Mouse (Mus musculus) forebrain, embryonic 11.5 days (tissue): ENCODE data around the gene Foxi3. TPM values are rescaled to one million over a fixed set of nuclear protein-coding genes. Genes with fewer than 3 reads are reported as not detected.

Experiments
- ATAC-seq: fragments of 200-750 bp; cut with Nextera tagmentation; replicated peaks from 2 replicates; pipeline ENCODE4 v1.8.0; 2017; ENCODE audit warnings: moderate TSS enrichment; ENCODE audit not compliant: low FRiP score
- DNase-seq: peaks from one replicate; pipeline ENCODE4 v3.0.0-alpha.2; 2017; ENCODE audit warnings: low spot score
- H3K27ac ChIP-seq: fragments of 300-500 bp; sonication (generic); 2 replicates; pipeline ENCODE4 v1.5.1; 2014; ENCODE audit warnings: low read depth, low read length
- H3K27me3 ChIP-seq: fragments of 300-500 bp; sonication (generic); 2 replicates; pipeline ENCODE4 v1.6.1; 2014; ENCODE audit warnings: mild to moderate bottlenecking, low read length, mixed read lengths; ENCODE audit not compliant: control insufficient read depth, insufficient read depth
- H3K36me3 ChIP-seq: fragments of 300-500 bp; sonication (generic); 2 replicates; pipeline ENCODE4 v1.6.1; 2014; ENCODE audit warnings: mild to moderate bottlenecking, low read length, moderate library complexity, mixed read lengths; ENCODE audit not compliant: control insufficient read depth, insufficient read depth
- H3K4me1 ChIP-seq: fragments of 300-500 bp; sonication (generic); replicated peaks from 2 replicates; pipeline ENCODE4 v1.6.1; 2014; ENCODE audit warnings: low read length, mixed read lengths; ENCODE audit not compliant: control insufficient read depth, insufficient read depth
- H3K4me2 ChIP-seq: fragments of 300-500 bp; sonication (generic); 2 replicates; pipeline ENCODE4 v1.6.1; 2014; ENCODE audit warnings: low read depth, mild to moderate bottlenecking, low read length, moderate library complexity, mixed read lengths; ENCODE audit not compliant: severe bottlenecking
- H3K4me3 ChIP-seq: fragments of 300-500 bp; sonication (generic); 2 replicates; pipeline ENCODE4 v1.5.1; 2014; ENCODE audit warnings: low read depth, low read length
- H3K9ac ChIP-seq: fragments of 300-500 bp; sonication (generic); 2 replicates; pipeline ENCODE4 v1.6.1; 2014; ENCODE audit warnings: low read length
- H3K9me3 ChIP-seq: fragments of 300-500 bp; sonication (generic); 2 replicates; pipeline ENCODE4 v1.6.1; 2016; ENCODE audit warnings: low read length, mixed read lengths; ENCODE audit not compliant: control insufficient read depth
- WGBS: fragments of 180-500 bp; shearing (Covaris S2); extraction: QIAGEN DNeasy Blood & Tissue Kit; methylation state at CpG from one replicate; pipeline ENCODE4 v1.1.7; 2014; 5-methylcytosine and 5-hydroxymethylcytosine counted together
- polyA plus RNA-seq: library from polyadenylated mRNA; unstranded; fragments of >200 nt; fragmentation: Nextera tagmentation; extraction: Ambion mirVana; gene quantifications from 2 replicates; pipeline ENCODE4 v1.2.1, GENCODE M21; 2014

Gene Foxi3
- not detected in 2 replicates for polyA plus RNA-seq

DNA sequence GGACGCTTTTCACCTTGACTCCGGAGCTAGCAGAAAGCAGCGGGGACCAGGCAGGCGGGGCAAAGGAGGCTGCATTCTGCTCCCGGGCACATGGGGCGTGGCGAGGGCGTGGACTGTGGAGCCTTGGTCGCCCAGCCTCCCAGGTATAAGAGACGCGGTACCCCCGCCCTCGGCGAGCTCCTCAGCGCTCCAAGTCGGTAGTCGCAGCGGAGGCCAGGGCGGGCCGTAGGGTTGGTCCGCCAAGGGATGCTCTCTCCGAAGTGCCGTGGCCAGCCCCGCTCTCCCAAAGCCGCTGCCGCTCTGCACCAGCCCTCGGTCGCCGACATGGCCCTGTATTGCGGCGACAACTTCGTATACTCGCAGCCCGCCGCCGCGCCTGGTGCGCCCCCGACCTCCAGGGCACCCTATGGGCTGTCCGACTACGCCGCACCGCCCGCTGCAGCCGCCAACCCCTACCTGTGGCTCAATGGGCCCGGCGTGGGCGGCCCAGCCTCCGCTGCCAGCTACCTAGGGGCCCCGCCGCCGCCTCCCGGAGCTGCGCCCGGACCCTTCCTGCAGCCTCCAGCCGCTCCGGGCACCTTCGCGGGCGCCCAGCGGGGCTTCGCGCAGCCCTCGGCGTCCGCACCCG, at the start of gene Foxi3:
Foxi3 (plus strand) TSS at position 247 of the 628 bp plus-strand sequence.
- peak; percentile 79 for DNase-seq
- Histone ChIP-seq H3K4me2 (peak within 1 kb of the TSS; percentile 89), H3K27me3 (peaks cover 56% of the 10 kb centered on the region), H3K27ac (no peak within 1 kb of the TSS), H3K4me1 (peaks cover 8% of the 10 kb centered on the region; the same call in 1 of the 2 replicates), H3K4me3 (peak within 1 kb of the TSS; percentile 44), H3K9me3 (no peaks in the 10 kb centered on the region), H3K36me3 (no peaks in the 10 kb centered on the region), H3K9ac (peak within 1 kb of the TSS; percentile 35)
- WGBS: under 1% methylated on average over 57 of the region's 67 CpGs
- ATAC-seq: peak; percentile 76

DNA sequence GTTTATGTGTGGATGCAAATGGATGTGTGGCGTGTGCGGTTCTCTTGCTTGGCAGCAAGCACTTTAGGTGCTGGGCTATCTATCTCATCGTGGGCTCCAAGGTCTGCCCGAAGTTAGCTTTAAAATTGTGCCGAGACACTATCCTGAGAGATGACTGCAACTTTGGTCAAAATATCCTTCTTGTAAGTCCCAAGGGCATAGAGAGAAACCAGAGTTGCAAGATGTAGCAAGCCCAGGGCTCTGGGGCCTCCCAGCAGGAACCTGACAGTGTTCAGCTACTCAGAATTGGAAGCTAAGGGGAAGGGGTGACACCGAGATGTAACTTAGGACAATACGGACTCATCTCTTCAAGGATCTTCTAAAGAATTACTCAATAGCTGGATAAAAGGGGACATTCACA, 46.8 kb upstream of the Foxi3 start:
- DNase-seq (no peak), ATAC-seq (no peak)
- Histone ChIP-seq H3K4me1 (no peaks in the 10 kb centered on the region), H3K9ac (no peak overlapping the region), H3K4me2 (no peak overlapping the region), H3K9me3 (no peaks in the 10 kb centered on the region), H3K27ac (no peak overlapping the region), H3K27me3 (peaks cover 4% of the 10 kb centered on the region; the same call in 1 of the 2 replicates), H3K36me3 (no peaks in the 10 kb centered on the region; the same call in 1 of the 2 replicates), H3K4me3 (no peak overlapping the region)
- 94% methylated on average over 7 of the region's 7 CpGs for WGBS

- peaks cover 4% of the 10 kb centered on the region; the same call in 1 of the 2 replicates for H3K27me3 ChIP-seq
- no peak overlapping the region for H3K27ac ChIP-seq
- WGBS: 79% methylated on average over 4 of the region's 4 CpGs
- H3K9ac ChIP-seq: no peak overlapping the region
- H3K4me1 ChIP-seq: no peaks in the 10 kb centered on the region
- no peak for DNase-seq
- no peak overlapping the region for H3K4me2 ChIP-seq
- H3K4me3 ChIP-seq: no peak overlapping the region
- H3K9me3 ChIP-seq: no peaks in the 10 kb centered on the region
- ATAC-seq: no peak
- no peaks in the 10 kb centered on the region; the same call in 1 of the 2 replicates for H3K36me3 ChIP-seq
Measured at GRCm38 (mm10) chr6:70910285-70910684, 46.0 kb upstream of the Foxi3 start.

DNA sequence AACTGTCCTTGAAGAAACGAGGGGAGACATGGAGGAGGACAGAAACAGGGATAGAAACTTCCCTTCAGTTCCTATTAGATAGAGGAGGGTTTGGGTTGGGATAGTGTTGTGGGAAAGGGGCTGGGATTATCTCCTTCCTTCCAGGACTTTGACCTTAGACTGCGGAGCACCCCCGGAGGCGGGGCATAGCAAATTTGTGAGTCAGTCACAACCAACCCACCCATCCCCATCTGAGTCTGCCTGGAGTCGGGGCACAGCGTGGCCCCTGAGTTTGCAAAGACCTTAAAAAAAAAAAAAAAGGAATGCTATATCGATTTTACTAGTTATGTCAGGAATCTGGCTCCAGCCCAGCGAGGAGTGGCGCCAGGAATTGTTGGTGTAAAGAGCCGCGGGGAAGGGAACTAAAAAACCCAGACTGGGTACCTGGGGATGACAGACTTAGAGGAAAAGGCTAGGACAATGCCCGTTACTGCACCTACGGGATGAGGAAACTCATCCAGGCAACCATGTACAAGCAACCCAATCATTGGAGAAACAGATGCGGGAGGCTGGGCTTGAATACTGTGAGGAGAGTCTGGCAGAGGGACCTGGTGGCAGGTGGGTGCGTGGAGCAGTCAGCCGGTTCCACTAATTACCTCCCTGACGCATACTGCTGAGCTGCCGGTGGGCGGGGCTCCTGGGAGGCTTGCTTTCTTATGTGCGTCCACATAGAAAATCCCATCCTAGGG, 44.5 kb upstream of the Foxi3 start:
- Histone ChIP-seq H3K9me3 (no peaks in the 10 kb centered on the region), H3K4me2 (peak overlapping the region; percentile 26; the same call in 1 of the 2 replicates), H3K9ac (no peak overlapping the region), H3K4me3 (no peak overlapping the region), H3K36me3 (no peaks in the 10 kb centered on the region), H3K27me3 (peaks cover 4% of the 10 kb centered on the region; the same call in 1 of the 2 replicates), H3K27ac (no peak overlapping the region), H3K4me1 (no peaks in the 10 kb centered on the region)
- DNase-seq: no peak
- ATAC-seq: no peak; the same call in 1 of the 2 replicates
- WGBS: 14% methylated on average over 20 of the region's 20 CpGs

DNA sequence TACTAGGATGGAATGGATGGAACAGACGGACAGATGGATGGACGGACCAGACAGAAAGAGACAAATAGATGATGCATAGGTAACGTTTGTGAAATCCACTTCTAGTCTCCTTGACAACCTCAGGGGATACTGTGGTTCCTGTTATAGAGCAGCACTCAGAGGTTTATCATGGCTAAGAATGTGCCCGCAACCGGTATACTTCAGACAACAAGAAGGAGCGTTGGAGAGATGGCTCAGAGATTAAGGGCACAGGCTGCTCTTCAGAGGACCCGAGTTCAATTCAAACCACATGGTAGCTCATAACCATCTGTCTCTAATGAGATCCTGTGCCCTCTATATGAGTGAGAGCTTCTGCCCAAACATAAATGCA, 44.0 kb upstream of the Foxi3 start:
- 65% methylated on average over 7 of the region's 7 CpGs for WGBS

GRCm38 (mm10) chr6:70918827-70919226, 37.5 kb upstream of the Foxi3 start, which contains the start of gene Tex37:
Gene Tex37, minus strand, starts transcription at chr6:70918927.
- Histone ChIP-seq H3K4me3 (no peak within 1 kb of the TSS), H3K9ac (no peak within 1 kb of the TSS), H3K4me2 (no peak within 1 kb of the TSS), H3K9me3 (no peaks in the 10 kb centered on the region), H3K36me3 (no peaks in the 10 kb centered on the region), H3K27ac (no peak within 1 kb of the TSS), H3K27me3 (no peaks in the 10 kb centered on the region), H3K4me1 (peaks cover 4% of the 10 kb centered on the region)
- 93% methylated on average over 3 of the region's 3 CpGs for WGBS
- DNase-seq (no peak), ATAC-seq (no peak)

More for the DNA sequence above, 44.0 kb upstream of the Foxi3 start:
- Histone ChIP-seq H3K4me3 (no peak overlapping the region), H3K36me3 (no peaks in the 10 kb centered on the region), H3K9me3 (no peaks in the 10 kb centered on the region), H3K27me3 (peaks cover 4% of the 10 kb centered on the region; the same call in 1 of the 2 replicates), H3K4me2 (no peak overlapping the region), H3K27ac (no peak overlapping the region), H3K4me1 (no peaks in the 10 kb centered on the region), H3K9ac (no peak overlapping the region)
- DNase-seq (no peak), ATAC-seq (no peak)

DNA sequence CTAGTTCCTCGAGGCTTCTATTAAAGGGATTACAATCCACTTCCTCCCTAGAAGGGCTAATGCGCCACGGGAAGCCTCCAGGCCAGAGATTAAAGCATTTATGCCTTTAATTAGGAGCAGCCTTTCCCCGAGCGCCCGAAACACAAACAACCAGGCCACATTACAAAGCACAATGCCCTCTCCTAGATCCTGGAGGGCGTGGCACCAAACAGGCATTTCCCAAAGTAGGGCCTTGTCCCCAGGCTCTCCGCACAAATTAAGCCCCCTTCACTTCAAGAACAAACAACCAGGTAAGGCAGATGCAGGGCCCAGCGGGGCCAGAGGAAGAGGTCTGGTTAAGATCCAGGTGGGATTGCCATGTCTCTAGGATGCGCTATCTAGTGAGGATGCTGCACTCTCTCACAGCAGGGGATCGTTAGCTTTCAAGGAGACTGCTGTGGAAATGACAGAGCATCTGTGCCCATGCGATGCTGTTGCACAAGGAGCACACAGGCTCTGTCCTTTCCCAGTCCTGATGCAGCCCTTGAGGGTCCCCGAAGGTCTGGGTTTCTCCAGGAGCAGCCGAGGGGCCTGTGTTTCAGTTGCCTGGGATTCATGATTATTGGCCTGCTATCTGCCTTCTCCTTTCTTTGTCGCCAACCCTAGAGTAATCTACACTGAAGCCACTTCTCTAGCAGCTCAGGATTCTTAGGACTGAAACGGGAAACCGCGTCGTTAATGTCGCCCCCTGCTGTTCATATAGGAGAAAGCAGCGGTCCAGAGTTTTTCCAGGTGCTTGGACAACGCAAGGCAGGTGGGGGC, 34.9 kb upstream of the Foxi3 start:
- Histone ChIP-seq H3K27me3 (no peaks in the 10 kb centered on the region), H3K36me3 (no peaks in the 10 kb centered on the region), H3K4me2 (peak overlapping the region; percentile 51), H3K27ac (no peak overlapping the region), H3K4me3 (peak overlapping the region; percentile 18; the same call in 1 of the 2 replicates), H3K4me1 (peaks cover 4% of the 10 kb centered on the region), H3K9ac (peak overlapping the region; percentile 37; the same call in 1 of the 2 replicates), H3K9me3 (no peaks in the 10 kb centered on the region)
- 2% methylated on average over 22 of the region's 22 CpGs for WGBS
- ATAC-seq: peak; percentile 70
- peak; percentile 78 for DNase-seq

DNA sequence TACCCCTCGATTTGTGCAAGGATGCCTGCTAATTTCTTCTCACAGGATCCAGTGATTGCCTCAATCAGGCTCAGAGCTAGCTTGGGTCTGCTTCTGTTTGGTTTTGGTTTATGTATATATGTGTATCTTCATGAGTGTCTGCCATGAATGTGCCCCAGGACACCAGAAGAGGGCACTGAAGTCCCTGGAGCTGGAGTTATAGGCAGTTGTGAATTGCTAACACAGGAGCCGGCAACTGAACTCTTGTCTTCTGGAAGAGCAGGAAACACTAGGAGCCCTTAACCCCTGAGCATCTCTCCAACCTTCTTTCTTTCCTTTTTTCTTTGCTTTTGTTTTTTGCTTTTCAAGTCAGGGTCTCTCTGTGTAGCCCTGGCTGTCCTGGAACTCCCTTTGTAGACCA, 24.5 kb upstream of the Foxi3 start:
- no peaks in the 10 kb centered on the region for H3K4me1 ChIP-seq
- no peak overlapping the region for H3K27ac ChIP-seq
- DNase-seq (no peak), ATAC-seq (no peak)
- no peaks in the 10 kb centered on the region for H3K27me3 ChIP-seq
- H3K36me3 ChIP-seq: no peaks in the 10 kb centered on the region
- 84% methylated on average over 2 of the region's 2 CpGs for whole genome bisulfite sequencing
- H3K9me3 ChIP-seq: no peaks in the 10 kb centered on the region
- H3K4me3 ChIP-seq: no peak overlapping the region
- H3K9ac ChIP-seq: no peak overlapping the region
- no peak overlapping the region for H3K4me2 ChIP-seq
